Mouse (Mus musculus) lung, embryonic 15.5 days (tissue): ENCODE data around the gene Plxdc2. TPM values are rescaled to one million over a fixed set of nuclear protein-coding genes. Genes with fewer than 3 reads are reported as not detected.

Source experiments
- ATAC-seq: fragments of 200-750 bp; cut with Nextera tagmentation; 2 replicates; pipeline ENCODE4 v1.8.0; 2017; ENCODE audit warnings: moderate number of reproducible peaks, borderline replicate concordance; ENCODE audit not compliant: low FRiP score, low TSS enrichment; ENCODE audit errors: extremely low read depth
- H3K27ac ChIP-seq: fragments of 300-500 bp; sonication (generic); 2 replicates; pipeline ENCODE4 v1.5.1; 2015; ENCODE audit warnings: moderate library complexity, mild to moderate bottlenecking, inconsistent platforms
- H3K27me3 ChIP-seq: fragments of 300-500 bp; sonication (generic); 2 replicates; pipeline ENCODE4 v1.6.1; 2015; ENCODE audit warnings: inconsistent platforms
- H3K36me3 ChIP-seq: fragments of 300-500 bp; sonication (generic); 2 replicates; pipeline ENCODE4 v1.6.1; 2015; ENCODE audit warnings: inconsistent platforms
- H3K4me1 ChIP-seq: fragments of 300-500 bp; sonication (generic); 2 replicates; pipeline ENCODE4 v1.6.1; 2015; ENCODE audit warnings: inconsistent platforms
- H3K4me2 ChIP-seq: fragments of 300-500 bp; sonication (generic); 2 replicates; pipeline ENCODE4 v1.6.1; 2015; ENCODE audit warnings: inconsistent platforms, mild to moderate bottlenecking, moderate library complexity
- H3K4me3 ChIP-seq: fragments of 300-500 bp; sonication (generic); 2 replicates; pipeline ENCODE4 v1.5.1; 2015; ENCODE audit warnings: mild to moderate bottlenecking, inconsistent platforms
- H3K9ac ChIP-seq: fragments of 300-500 bp; sonication (generic); 2 replicates; pipeline ENCODE4 v1.6.1; 2015; ENCODE audit warnings: inconsistent platforms
- H3K9me3 ChIP-seq: fragments of 300-500 bp; sonication (generic); 2 replicates; pipeline ENCODE4 v1.6.1; 2016; ENCODE audit warnings: inconsistent platforms
- WGBS: fragments of 180-500 bp; shearing (Covaris S2); methylation state at CpG from one replicate; pipeline ENCODE4 v1.1.7; 2015; 5-methylcytosine and 5-hydroxymethylcytosine counted together
- polyA plus RNA-seq: library from polyadenylated mRNA; unstranded; fragments of >200 nt; fragmentation: Nextera tagmentation; extraction: Ambion mirVana; gene quantifications from 2 replicates; pipeline ENCODE4 v1.2.1, GENCODE M21; 2015

Gene Plxdc2
- polyA plus RNA-seq, 1 experiment from 2014 or later, result 71.3 TPM

- no peak overlapping the region for H3K4me3 ChIP-seq
- no peak overlapping the region for H3K9ac ChIP-seq
- H3K9me3 ChIP-seq, result no peaks in the 10 kb centered on the region
- ATAC-seq, result no peak
- H3K27me3 ChIP-seq, result no peaks in the 10 kb centered on the region
- no peaks in the 10 kb centered on the region for H3K36me3 ChIP-seq
- 0 out of 2 replicates have a peak, but pooled peaks cover 3% of the 10 kb centered on the region for H3K4me1 ChIP-seq
- no peak overlapping the region for H3K4me2 ChIP-seq
- WGBS, result 32% methylated on average over 2 of the region's 2 CpGs
- H3K27ac ChIP-seq, result 0 out of 2 replicates have a peak overlapping the region, but pooled peaks have one; percentile 5
Measured at GRCm38 (mm10) chr2:16696390-16696789, 340.3 kb downstream of the Plxdc2 start.

GRCm38 (mm10) chr2:16697181-16697580, 341.1 kb downstream of the Plxdc2 start:
- no peak overlapping the region for H3K4me2 ChIP-seq
- peak; percentile 31; the same call in 1 of the 2 replicates for ATAC-seq
- no peak overlapping the region for H3K4me3 ChIP-seq
- WGBS, result 34% methylated on average over 5 of the region's 5 CpGs
- H3K36me3 ChIP-seq, result no peaks in the 10 kb centered on the region
- H3K9ac ChIP-seq, result no peak overlapping the region
- H3K27ac ChIP-seq, result 0 out of 2 replicates have a peak overlapping the region, but pooled peaks have one; percentile 5
- H3K9me3 ChIP-seq, result no peaks in the 10 kb centered on the region
- H3K4me1 ChIP-seq, result 0 out of 2 replicates have a peak, but pooled peaks cover 3% of the 10 kb centered on the region
- H3K27me3 ChIP-seq, result no peaks in the 10 kb centered on the region

GRCm38 (mm10) chr2:16706227-16706626, 350.1 kb downstream of the Plxdc2 start:
- H3K9ac ChIP-seq, result no peak overlapping the region
- no peak overlapping the region for H3K4me3 ChIP-seq
- no peaks in the 10 kb centered on the region for H3K27me3 ChIP-seq
- no peak overlapping the region for H3K27ac ChIP-seq
- no peaks in the 10 kb centered on the region for H3K9me3 ChIP-seq
- H3K4me1 ChIP-seq, result no peaks in the 10 kb centered on the region
- WGBS, result 87% methylated on average over 2 of the region's 2 CpGs
- no peaks in the 10 kb centered on the region for H3K36me3 ChIP-seq
- no peak for ATAC-seq
- H3K4me2 ChIP-seq, result no peak overlapping the region

- no peak for ATAC-seq
- H3K9me3 ChIP-seq, result no peaks in the 10 kb centered on the region
- H3K27me3 ChIP-seq, result no peaks in the 10 kb centered on the region
- no peaks in the 10 kb centered on the region for H3K4me1 ChIP-seq
- H3K36me3 ChIP-seq, result no peaks in the 10 kb centered on the region
- H3K4me3 ChIP-seq, result no peak overlapping the region
- no peak overlapping the region for H3K27ac ChIP-seq
- 49% methylated on average over 6 of the region's 6 CpGs for WGBS
- no peak overlapping the region for H3K9ac ChIP-seq
- no peak overlapping the region for H3K4me2 ChIP-seq
Measured at GRCm38 (mm10) chr2:16709885-16710284, 353.8 kb downstream of the Plxdc2 start.

- Histone ChIP-seq H3K27me3 (no peaks in the 10 kb centered on the region), H3K4me2 (no peak overlapping the region), H3K27ac (no peak overlapping the region), H3K4me3 (no peak overlapping the region), H3K9me3 (no peaks in the 10 kb centered on the region), H3K36me3 (no peaks in the 10 kb centered on the region), H3K9ac (no peak overlapping the region), H3K4me1 (no peaks in the 10 kb centered on the region)
- WGBS, result 52% methylated on average over 5 of the region's 5 CpGs
- no peak for ATAC-seq
Measured at GRCm38 (mm10) chr2:16731033-16731432, 374.9 kb downstream of the Plxdc2 start.

GRCm38 (mm10) chr2:16734381-16734780, 378.3 kb downstream of the Plxdc2 start:
- Histone ChIP-seq H3K4me2 (no peak overlapping the region), H3K9ac (no peak overlapping the region), H3K4me1 (peaks cover 4% of the 10 kb centered on the region; the same call in 1 of the 2 replicates), H3K4me3 (no peak overlapping the region), H3K9me3 (no peaks in the 10 kb centered on the region), H3K27me3 (no peaks in the 10 kb centered on the region), H3K36me3 (no peaks in the 10 kb centered on the region), H3K27ac (no peak overlapping the region)
- WGBS, result 65% methylated on average over 2 of the region's 2 CpGs
- no peak for ATAC-seq

- Histone ChIP-seq H3K4me2 (no peak overlapping the region), H3K36me3 (no peaks in the 10 kb centered on the region), H3K4me3 (no peak overlapping the region), H3K27ac (peak overlapping the region; percentile 20; the same call in 1 of the 2 replicates), H3K4me1 (peaks cover 4% of the 10 kb centered on the region; the same call in 1 of the 2 replicates), H3K9ac (no peak overlapping the region), H3K9me3 (no peaks in the 10 kb centered on the region), H3K27me3 (no peaks in the 10 kb centered on the region)
- 11% methylated on average over 8 of the region's 8 CpGs for WGBS
- no peak for ATAC-seq
Measured at GRCm38 (mm10) chr2:16738241-16738640, 382.1 kb downstream of the Plxdc2 start.

- H3K27ac ChIP-seq, result no peak overlapping the region
- H3K36me3 ChIP-seq, result no peaks in the 10 kb centered on the region
- no peak for ATAC-seq
- no peak overlapping the region for H3K9ac ChIP-seq
- WGBS, result 86% methylated on average over 3 of the region's 3 CpGs
- H3K27me3 ChIP-seq, result no peaks in the 10 kb centered on the region
- no peak overlapping the region for H3K4me3 ChIP-seq
- peaks cover 4% of the 10 kb centered on the region; the same call in 1 of the 2 replicates for H3K4me1 ChIP-seq
- no peaks in the 10 kb centered on the region for H3K9me3 ChIP-seq
- no peak overlapping the region for H3K4me2 ChIP-seq
Measured at GRCm38 (mm10) chr2:16741813-16742212, 385.7 kb downstream of the Plxdc2 start.

GRCm38 (mm10) chr2:16743568-16743967, 387.5 kb downstream of the Plxdc2 start:
- H3K9ac ChIP-seq, result no peak overlapping the region
- no peaks in the 10 kb centered on the region for H3K4me1 ChIP-seq
- H3K4me3 ChIP-seq, result no peak overlapping the region
- 20% methylated on average over 3 of the region's 3 CpGs for WGBS
- H3K9me3 ChIP-seq, result no peaks in the 10 kb centered on the region
- H3K36me3 ChIP-seq, result no peaks in the 10 kb centered on the region
- no peak overlapping the region for H3K4me2 ChIP-seq
- H3K27me3 ChIP-seq, result no peaks in the 10 kb centered on the region
- H3K27ac ChIP-seq, result no peak overlapping the region
- ATAC-seq, result no peak

GRCm38 (mm10) chr2:16749302-16749909, 393.3 kb downstream of the Plxdc2 start:
- ATAC-seq, result no peak
- H3K4me3 ChIP-seq, result no peak overlapping the region
- H3K9me3 ChIP-seq, result no peaks in the 10 kb centered on the region
- WGBS, result 72% methylated on average over 4 of the region's 4 CpGs
- H3K4me1 ChIP-seq, result no peaks in the 10 kb centered on the region
- no peak overlapping the region for H3K4me2 ChIP-seq
- H3K9ac ChIP-seq, result no peak overlapping the region
- no peaks in the 10 kb centered on the region for H3K36me3 ChIP-seq
- H3K27ac ChIP-seq, result no peak overlapping the region
- H3K27me3 ChIP-seq, result no peaks in the 10 kb centered on the region

- ATAC-seq, result peak; percentile 46; the same call in 1 of the 2 replicates
- Histone ChIP-seq H3K4me3 (no peak overlapping the region), H3K4me2 (no peak overlapping the region), H3K9me3 (no peaks in the 10 kb centered on the region), H3K27me3 (no peaks in the 10 kb centered on the region), H3K27ac (no peak overlapping the region), H3K9ac (no peak overlapping the region), H3K4me1 (no peaks in the 10 kb centered on the region), H3K36me3 (no peaks in the 10 kb centered on the region)
- 28% methylated on average over 2 of the region's 2 CpGs for WGBS
Measured at GRCm38 (mm10) chr2:16757158-16757557, 401.1 kb downstream of the Plxdc2 start.

- Histone ChIP-seq H3K4me3 (no peak overlapping the region), H3K27me3 (no peaks in the 10 kb centered on the region), H3K4me1 (no peaks in the 10 kb centered on the region), H3K27ac (no peak overlapping the region), H3K4me2 (no peak overlapping the region), H3K9me3 (no peaks in the 10 kb centered on the region), H3K9ac (no peak overlapping the region), H3K36me3 (no peaks in the 10 kb centered on the region)
- WGBS, result 87% methylated on average over 2 of the region's 2 CpGs
- no peak for ATAC-seq
Measured at GRCm38 (mm10) chr2:16759766-16760165, 403.7 kb downstream of the Plxdc2 start.
